Comparison of ENCODE assay signal across 15 mouse cellular contexts in the genomic region with DNA sequence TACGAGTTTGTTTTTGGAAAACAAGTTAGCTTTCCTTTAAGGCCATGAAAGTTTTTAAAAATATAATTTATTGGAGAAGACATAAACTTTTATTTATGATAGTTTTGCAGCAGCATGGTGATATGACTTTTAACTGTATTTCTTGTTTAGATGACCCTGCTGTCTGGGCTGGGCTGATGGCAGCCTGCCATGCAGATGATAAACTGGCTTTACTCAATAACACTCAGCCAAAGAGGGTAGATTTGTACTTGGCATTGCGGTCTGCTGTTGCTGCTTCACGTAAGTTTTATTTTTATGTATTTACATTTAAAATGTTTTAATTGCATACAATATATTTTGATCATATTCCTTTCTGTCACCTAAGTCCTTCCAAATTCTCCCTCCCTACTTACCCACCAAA. TPM values are rescaled to one million over a fixed set of nuclear protein-coding genes. Genes with fewer than 3 reads are reported as not detected.
DNase-seq lines count a peak whose midpoint lies in the region; ATAC-seq lines count a peak whose summit lies in the region.
"Had no signal": no experiment of that assay in that cellular context is flagged by ENCODE, and none has a peak within 500 bp of the region (broad histone marks: within the 10 kb centered on the region; RNA-seq: fewer than 3 reads in every experiment).

No protein-coding gene starts in this region.

- intact Hi-C loops in heart, postnatal 36 days (cut with DNase I): no loop called here

- ATAC-seq in megakaryocyte-erythroid progenitor cell, adult 5-6 weeks (replicated peaks; ENCODE audit: low FRiP score, low TSS enrichment, poor library complexity, severe bottlenecking): peak; percentile 75
- ATAC-seq: activated CD4-positive, CD25-positive, alpha-beta regulatory T cell, adult 4 months; intestine, embryonic 15.5 days; midbrain, embryonic 13.5 days had no signal

- peak; percentile 65 for DNase-seq in heart, adult 11 months
- DNase-seq in heart, postnatal 36 days: no peak
- peak; percentile 51 for DNase-seq in kidney, postnatal 10 days
- no peak for DNase-seq in kidney, adult 18-20 months
- peak; percentile 63 for DNase-seq in ovary, postnatal 36 days (ENCODE audit: low spot score)
- no peak for DNase-seq in ovary, postnatal 14 days (ENCODE audit: low spot score)
- no peak for DNase-seq in embryo, embryonic 10 days (ENCODE audit: low spot score)
- DNase-seq: cerebellum, adult 11 months; cerebellum, postnatal 25 days; lung, adult 18-20 months; retina, postnatal 1 day had no signal

RNA-seq across cellular contexts. Expression of a gene that starts 58.6 kb away (rescaled TPM):
- 10 to 100 TPM in 1 of 2 experiments, 1 to 10 TPM in 1; 9.4 to 10.7 TPM for total RNA-seq in heart, postnatal 36 days (2021)
- 22.0 and 32.6 TPM in 2 replicates for total RNA-seq in megakaryocyte-erythroid progenitor cell, adult 5-6 weeks (2014; fragmentation: Nextera tagmentation)
- total RNA-seq in megakaryocyte-erythroid progenitor cell, adult 5-6 weeks (2017): 33.9 and 38.7 TPM in 2 replicates

RNA-seq across cellular contexts. Expression of a gene that starts 58.6 kb away (rescaled TPM):
- 1 to 10 TPM; 3.5 to 5.4 TPM for total RNA-seq in heart, postnatal 36 days (2021)
- 12.3 and 14.9 TPM in 2 replicates for total RNA-seq in megakaryocyte-erythroid progenitor cell, adult 5-6 weeks (2014; fragmentation: Nextera tagmentation)
- 8.4 and 14.1 TPM in 2 replicates for total RNA-seq in megakaryocyte-erythroid progenitor cell, adult 5-6 weeks (2017)

Comparison
In these comparisons a context has a peak if more than half of its experiments do, and no peak if none do; other contexts are left out.
1. DNase-seq: peak in heart, adult 11 months (single experiment), kidney, postnatal 10 days (single experiment) and ovary, postnatal 36 days (single experiment); none in heart, postnatal 36 days (0 of 2), kidney, adult 18-20 months (single experiment), ovary, postnatal 14 days (single experiment) and embryo, embryonic 10 days (single experiment).